Mouse (Mus musculus): ENCODE measurements around the gene Alg11.

- peak; percentile 89 for TF ChIP-seq MXI1 (IDR thresholded peaks at IDR 0.05; ENCODE audit: low read depth, low read length)
- no peak for TF ChIP-seq ZNF384 (IDR thresholded peaks at IDR 0.05; ENCODE audit: low read depth, low read length)
- TF ChIP-seq SIN3A (IDR thresholded peaks at IDR 0.05; ENCODE audit: low read length), result no peak; the same call in 1 of the 2 replicates
- no peak for TF ChIP-seq CTCF (conservative IDR thresholded peaks at IDR 0.05 in 1 of 2, IDR thresholded peaks at IDR 0.05 in 1 of 2; ENCODE audit: low read depth in 2 of 2, low read length in 2 of 2)
- no peak for TF ChIP-seq MAFK (IDR thresholded peaks at IDR 0.05; ENCODE audit: insufficient replicate concordance, low read length)
- no peak for TF ChIP-seq EP300 (IDR thresholded peaks at IDR 0.05; ENCODE audit: low read length)
- TF ChIP-seq GABPA (IDR thresholded peaks at IDR 0.05; ENCODE audit: insufficient replicate concordance, low read depth, low read length), result no peak; the same call in 1 of the 2 replicates
- peak; percentile 60 for TF ChIP-seq NRF1 (IDR thresholded peaks at IDR 0.05; ENCODE audit: low read depth, low read length)
- no peak for TF ChIP-seq CHD1 (IDR thresholded peaks at IDR 0.05; ENCODE audit: low read depth, low read length)
- TF ChIP-seq ZKSCAN1 (IDR thresholded peaks at IDR 0.05; ENCODE audit: borderline replicate concordance, low read depth, low read length), result no peak
- TF ChIP-seq MEF2A (IDR thresholded peaks at IDR 0.05; ENCODE audit: borderline replicate concordance, low read depth, low read length), result 0 out of 2 replicates have a peak, but pooled peaks have one; percentile 33
These were observed at the start of gene Alg11 for GRCm38 (mm10) chr8:22060446-22060889.
